In the genomic region with DNA sequence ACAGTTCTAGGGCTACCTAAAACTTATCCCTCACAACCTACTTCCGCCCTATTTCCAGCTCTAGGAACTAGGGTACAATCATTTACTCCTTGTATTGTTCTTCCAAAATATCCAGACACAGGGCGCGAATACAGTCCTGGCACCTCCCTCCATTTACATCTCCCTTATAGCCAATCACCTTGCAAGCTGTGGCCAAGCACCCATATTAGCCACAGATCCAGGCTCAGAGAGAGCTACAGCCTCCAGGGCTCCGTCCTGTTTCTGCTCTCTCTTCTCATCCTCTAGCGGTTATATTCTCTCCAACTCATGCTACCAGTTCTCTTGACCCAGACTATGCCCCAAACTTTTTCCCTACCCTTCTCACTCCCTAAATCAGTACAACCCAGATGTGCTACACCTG, we compare ENCODE assay signal across 9 mouse cellular contexts.
DNase-seq lines count a peak whose midpoint lies in the region; ATAC-seq lines count a peak whose summit lies in the region.
"Had no signal": no experiment of that assay in that cellular context is flagged by ENCODE, and none has a peak within 500 bp of the region (broad histone marks: within the 10 kb centered on the region; RNA-seq: fewer than 3 reads in every experiment).

No protein-coding gene starts in this region.

- H3K4me2 ChIP-seq in heart, embryonic 12.5 days = peak overlapping the region; percentile 90
- peak overlapping the region; percentile 79 for H3K4me2 ChIP-seq in hindbrain, embryonic 14.5 days (replicated peaks)
- peak overlapping the region; percentile 77 for H3K4me2 ChIP-seq in midbrain, embryonic 12.5 days (replicated peaks)

- H3K27me3 ChIP-seq in heart, embryonic 12.5 days (replicated peaks) = peaks cover 10% of the 10 kb centered on the region
- peaks cover 7% of the 10 kb centered on the region; the same call in 1 of the 2 replicates for H3K27me3 ChIP-seq in hindbrain, embryonic 14.5 days (ENCODE audit: control insufficient read depth, insufficient read depth, low read length)
- H3K27me3 ChIP-seq in midbrain, embryonic 12.5 days = peaks cover 15% of the 10 kb centered on the region

- peaks cover 3% of the 10 kb centered on the region for H3K4me1 ChIP-seq in heart, embryonic 12.5 days (replicated peaks)
- peaks cover 13% of the 10 kb centered on the region; the same call in 1 of the 2 replicates for H3K4me1 ChIP-seq in hindbrain, embryonic 14.5 days (replicated peaks; ENCODE audit: control insufficient read depth, insufficient read depth, low read length)
- H3K4me1 ChIP-seq in midbrain, embryonic 12.5 days = peaks cover 8% of the 10 kb centered on the region; the same call in 1 of the 2 replicates

- no peak for ATAC-seq in heart, embryonic 12.5 days (ENCODE audit: insufficient number of reproducible peaks, low FRiP score)
- peak; percentile 16; the same call in 1 of the 2 replicates for ATAC-seq in hindbrain, embryonic 14.5 days (ENCODE audit: low FRiP score)
- peak; percentile 12 for ATAC-seq in midbrain, embryonic 12.5 days (ENCODE audit: low FRiP score, low read depth)

- H3K4me3 ChIP-seq in heart, embryonic 12.5 days = peak overlapping the region; percentile 53
- peak overlapping the region; percentile 55 for H3K4me3 ChIP-seq in hindbrain, embryonic 14.5 days (replicated peaks; ENCODE audit: low read length)
- peak overlapping the region; percentile 53 for H3K4me3 ChIP-seq in midbrain, embryonic 12.5 days

- H3K27ac ChIP-seq in heart, embryonic 12.5 days (ENCODE audit: poor library complexity, severe bottlenecking) = no peak overlapping the region
- H3K27ac ChIP-seq in hindbrain, embryonic 14.5 days = no peak overlapping the region
- no peak overlapping the region for H3K27ac ChIP-seq in midbrain, embryonic 12.5 days (replicated peaks)

- intact Hi-C loops in heart, postnatal 25 days (cut with DNase I) = no loop called here
- intact Hi-C loops in left cerebral cortex, postnatal 10 days (cut with DNase I) = no loop called here

- DNase-seq in heart, postnatal 25 days (ENCODE audit: low spot score) = no peak
- DNase-seq in R1 (ENCODE audit: low read depth, low spot score) = peak; percentile 54
- no peak for DNase-seq in hindbrain, embryonic 14.5 days (ENCODE audit: low spot score)
- no peak for DNase-seq in left cerebral cortex, postnatal 10 days (ENCODE audit: extremely low spot score in 1 of 2, low spot score in 2 of 2)
- no peak for DNase-seq in cerebellum, postnatal 10 days
- no peak for DNase-seq in frontal cortex, adult 2 months (ENCODE audit: extremely low spot score in 1 of 2, low spot score in 1 of 2)
- DNase-seq: adrenal gland, postnatal 10 days had no signal

- H3K9ac ChIP-seq in heart, embryonic 12.5 days = no peak overlapping the region
- H3K9ac ChIP-seq in hindbrain, embryonic 14.5 days = peak overlapping the region; percentile 59
- no peak overlapping the region for H3K9ac ChIP-seq in midbrain, embryonic 12.5 days (replicated peaks)

- 42% methylated on average over 5 of the region's 5 CpGs for WGBS in heart, embryonic 12.5 days
- 40% methylated on average over 5 of the region's 5 CpGs for WGBS in hindbrain, embryonic 14.5 days
- 37% methylated on average over 5 of the region's 5 CpGs for WGBS in midbrain, embryonic 12.5 days

- H3K36me3 ChIP-seq in heart, embryonic 12.5 days = no peaks in the 10 kb centered on the region
- H3K36me3 ChIP-seq in hindbrain, embryonic 14.5 days (replicated peaks; ENCODE audit: control insufficient read depth, insufficient read depth) = no peaks in the 10 kb centered on the region
- H3K36me3 ChIP-seq in midbrain, embryonic 12.5 days = no peaks in the 10 kb centered on the region

- H3K9me3 ChIP-seq in heart, embryonic 12.5 days (replicated peaks) = no peaks in the 10 kb centered on the region
- no peaks in the 10 kb centered on the region for H3K9me3 ChIP-seq in hindbrain, embryonic 14.5 days (ENCODE audit: control insufficient read depth, low read length)
- H3K9me3 ChIP-seq in midbrain, embryonic 12.5 days = no peaks in the 10 kb centered on the region
